Mouse (Mus musculus) neural tube, embryonic 15.5 days (tissue): Measurements from ENCODE around the gene Ninj2. TPM values are rescaled to one million over a fixed set of nuclear protein-coding genes. Genes with fewer than 3 reads are reported as not detected.

Source experiments
- ATAC-seq: fragments of 200-750 bp; cut with Nextera tagmentation; 2 replicates; pipeline ENCODE4 v1.8.0; 2017; ENCODE audit warnings: mild to moderate bottlenecking, moderate TSS enrichment, moderate library complexity; ENCODE audit not compliant: low FRiP score
- H3K27ac ChIP-seq: fragments of 300-500 bp; sonication (generic); replicated peaks from 2 replicates; pipeline ENCODE4 v1.5.1; 2015; ENCODE audit warnings: mild to moderate bottlenecking, inconsistent platforms
- H3K27me3 ChIP-seq: fragments of 300-500 bp; sonication (generic); replicated peaks from 2 replicates; pipeline ENCODE4 v1.6.1; 2015; ENCODE audit warnings: inconsistent platforms
- H3K36me3 ChIP-seq: fragments of 300-500 bp; sonication (generic); 2 replicates; pipeline ENCODE4 v1.6.1; 2015; ENCODE audit warnings: inconsistent platforms
- H3K4me1 ChIP-seq: fragments of 300-500 bp; sonication (generic); 2 replicates; pipeline ENCODE4 v1.6.1; 2015; ENCODE audit warnings: inconsistent platforms
- H3K4me2 ChIP-seq: fragments of 300-500 bp; sonication (generic); 2 replicates; pipeline ENCODE4 v1.6.1; 2015; ENCODE audit warnings: inconsistent platforms, mild to moderate bottlenecking, moderate library complexity
- H3K4me3 ChIP-seq: fragments of 300-500 bp; sonication (generic); replicated peaks from 2 replicates; pipeline ENCODE4 v1.5.1; 2015; ENCODE audit warnings: mild to moderate bottlenecking, inconsistent platforms
- H3K9ac ChIP-seq: fragments of 300-500 bp; sonication (generic); replicated peaks from 2 replicates; pipeline ENCODE4 v1.6.1; 2015; ENCODE audit warnings: mild to moderate bottlenecking, inconsistent platforms
- H3K9me3 ChIP-seq: fragments of 300-500 bp; sonication (generic); replicated peaks from 2 replicates; pipeline ENCODE4 v1.6.1; 2016; ENCODE audit warnings: inconsistent platforms
- WGBS: fragments of 180-500 bp; shearing (Covaris S2); methylation state at CpG from one replicate; pipeline ENCODE4 v1.1.7; 2015; ENCODE audit warnings: mixed read lengths; 5-methylcytosine and 5-hydroxymethylcytosine counted together
- polyA plus RNA-seq: library from polyadenylated mRNA; unstranded; fragments of >200 nt; fragmentation: Nextera tagmentation; extraction: Ambion mirVana; gene quantifications from 2 replicates; pipeline ENCODE4 v1.2.1, GENCODE M21; 2015

Gene Ninj2
- polyA plus RNA-seq, 1 experiment from 2014 or later: 0.19 TPM

DNA sequence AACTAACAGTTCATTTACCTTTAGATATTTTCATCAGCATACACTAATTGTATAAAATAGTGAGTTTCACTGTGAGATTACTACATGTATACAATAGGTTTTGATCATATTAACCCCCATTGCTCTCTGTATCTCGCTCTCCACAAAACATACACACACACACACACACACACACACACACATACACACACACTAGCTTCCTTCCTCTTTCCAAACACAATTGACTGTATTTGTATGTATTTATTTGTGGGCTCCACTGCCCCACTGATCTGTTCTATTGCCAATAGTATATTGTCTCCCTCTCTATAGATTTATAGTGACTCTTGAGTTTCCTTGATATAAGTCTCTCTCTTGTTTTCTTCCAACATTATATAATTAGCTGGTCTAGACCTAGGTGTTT is 2.4 kb downstream of the Ninj2 start:
- Histone ChIP-seq H3K9me3 (no peaks in the 10 kb centered on the region), H3K36me3 (no peaks in the 10 kb centered on the region), H3K4me1 (no peaks in the 10 kb centered on the region), H3K4me3 (no peak overlapping the region), H3K9ac (no peak overlapping the region), H3K27ac (no peak overlapping the region), H3K27me3 (no peaks in the 10 kb centered on the region), H3K4me2 (no peak overlapping the region)
- WGBS: 95% methylated on average over 1 of the region's 1 CpGs
- ATAC-seq: no peak

DNA sequence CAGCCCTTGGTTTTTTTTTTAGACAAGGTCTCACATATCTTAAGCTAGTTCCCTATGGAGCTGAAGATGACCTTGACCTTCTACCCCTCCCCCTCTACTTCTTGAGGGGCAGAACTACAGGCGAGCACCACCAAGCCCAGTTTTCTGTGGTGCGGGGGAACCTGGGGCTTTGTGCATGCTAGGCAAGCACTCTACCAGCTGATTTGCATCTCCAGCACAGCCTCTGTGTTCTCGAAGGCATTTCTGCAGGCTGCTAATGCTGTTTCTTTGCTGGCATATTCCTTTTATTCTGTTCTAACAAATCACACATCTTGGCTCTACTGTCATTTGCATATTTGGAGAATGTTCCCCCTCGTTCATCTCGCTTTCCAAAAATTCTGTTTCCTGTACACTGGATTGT is 6.2 kb downstream of the Ninj2 start:
- Histone ChIP-seq H3K4me2 (no peak overlapping the region), H3K4me3 (no peak overlapping the region), H3K27ac (no peak overlapping the region), H3K9me3 (no peaks in the 10 kb centered on the region), H3K9ac (no peak overlapping the region), H3K4me1 (no peaks in the 10 kb centered on the region), H3K36me3 (no peaks in the 10 kb centered on the region), H3K27me3 (no peaks in the 10 kb centered on the region)
- no peak for ATAC-seq
- 85% methylated on average over 5 of the region's 5 CpGs for WGBS

DNA sequence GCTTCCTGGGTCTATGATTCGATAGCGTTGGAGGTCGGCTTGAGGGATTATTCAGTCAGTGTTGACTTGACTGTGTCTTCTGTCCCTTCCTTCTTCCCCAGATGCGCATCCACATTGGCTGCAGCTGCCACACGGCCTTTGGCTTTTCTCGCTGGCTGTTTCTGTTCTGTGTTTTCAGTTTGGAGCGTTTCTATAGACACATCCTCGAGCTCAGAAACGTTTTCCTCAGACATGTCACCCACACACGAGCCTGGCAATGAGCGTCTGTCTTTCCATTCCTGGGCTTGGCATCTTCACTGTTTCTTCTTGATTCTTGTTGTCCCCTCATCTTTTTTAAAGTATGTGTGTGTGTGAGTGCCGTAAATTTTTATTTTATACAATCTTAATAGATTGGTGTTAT is 8.1 kb downstream of the Ninj2 start:
- Histone ChIP-seq H3K4me3 (no peak overlapping the region), H3K27me3 (no peaks in the 10 kb centered on the region), H3K9me3 (no peaks in the 10 kb centered on the region), H3K27ac (no peak overlapping the region), H3K36me3 (no peaks in the 10 kb centered on the region), H3K4me1 (no peaks in the 10 kb centered on the region), H3K4me2 (no peak overlapping the region), H3K9ac (no peak overlapping the region)
- ATAC-seq: no peak
- WGBS: 79% methylated on average over 12 of the region's 12 CpGs

DNA sequence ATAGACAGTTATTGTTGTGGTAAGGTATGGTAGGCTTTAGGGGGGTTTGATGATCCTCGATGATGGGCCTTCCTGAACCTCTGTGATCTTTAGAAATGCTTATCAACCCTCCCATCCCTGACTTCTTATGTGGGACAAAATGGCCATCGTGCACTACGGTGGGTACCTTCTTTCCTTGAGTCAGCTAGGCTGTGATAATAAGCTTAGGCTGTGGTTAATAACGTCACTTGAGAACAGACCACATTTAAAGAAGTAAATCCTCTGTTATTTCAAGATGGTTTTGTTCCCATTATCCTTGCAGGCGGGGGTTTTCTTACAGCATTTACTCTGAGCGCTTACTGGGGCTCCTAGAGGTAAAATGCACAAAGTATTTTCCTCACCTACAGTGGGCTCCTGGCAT is 8.8 kb downstream of the Ninj2 start:
- Histone ChIP-seq H3K27me3 (no peaks in the 10 kb centered on the region), H3K36me3 (no peaks in the 10 kb centered on the region), H3K9me3 (no peaks in the 10 kb centered on the region), H3K4me3 (no peak overlapping the region), H3K27ac (no peak overlapping the region), H3K4me1 (no peaks in the 10 kb centered on the region), H3K9ac (no peak overlapping the region), H3K4me2 (no peak overlapping the region)
- ATAC-seq: no peak
- WGBS: 91% methylated on average over 6 of the region's 6 CpGs

DNA sequence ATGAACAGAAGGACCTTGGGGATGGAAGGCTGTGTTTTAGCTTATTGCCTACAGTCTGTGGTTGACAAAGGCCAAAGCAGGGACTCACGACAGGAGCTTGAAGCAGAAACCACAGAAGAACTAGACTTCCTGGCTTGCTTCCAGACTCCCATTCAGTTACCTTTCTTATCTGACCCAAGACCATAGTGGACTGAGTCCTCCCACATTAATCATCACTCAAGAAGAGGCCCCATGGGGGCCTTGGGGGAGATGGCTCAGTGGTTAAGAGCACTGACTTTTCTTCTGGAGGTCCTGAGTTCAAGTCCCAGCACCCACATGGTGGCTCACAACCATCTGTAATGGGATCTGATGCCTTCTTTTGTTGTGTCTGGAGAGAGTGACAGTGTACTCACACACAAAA is 10.0 kb downstream of the Ninj2 start:
- no peaks in the 10 kb centered on the region for H3K4me1 ChIP-seq

DNA sequence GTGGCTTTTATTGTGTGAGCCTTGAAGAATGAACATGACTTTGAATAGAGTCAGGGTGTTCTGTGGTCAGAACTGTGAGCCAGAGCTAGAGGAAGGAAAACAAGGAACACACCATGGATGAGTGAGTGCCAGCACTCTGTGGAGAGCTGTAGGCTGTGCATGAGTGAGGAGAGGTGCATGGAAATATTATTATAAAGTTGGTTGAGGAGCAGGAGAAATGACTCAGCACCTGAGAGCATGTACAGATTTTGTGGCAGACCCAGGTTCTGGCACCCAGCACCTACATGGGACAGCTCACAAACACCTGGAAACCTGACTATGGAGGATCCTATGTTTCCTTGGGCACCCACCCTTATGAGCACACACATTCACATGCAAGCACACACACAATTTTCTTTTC is 11.9 kb downstream of the Ninj2 start:
- Histone ChIP-seq H3K9ac (no peak overlapping the region), H3K9me3 (no peaks in the 10 kb centered on the region), H3K27ac (no peak overlapping the region), H3K4me1 (no peaks in the 10 kb centered on the region), H3K4me3 (no peak overlapping the region), H3K4me2 (no peak overlapping the region), H3K27me3 (no peaks in the 10 kb centered on the region), H3K36me3 (no peaks in the 10 kb centered on the region)
- no peak for ATAC-seq

More for the DNA sequence above, 10.0 kb downstream of the Ninj2 start:
- WGBS: 58% methylated on average over 1 of the region's 1 CpGs
- no peak overlapping the region for H3K27ac ChIP-seq
- no peak overlapping the region for H3K9ac ChIP-seq
- no peaks in the 10 kb centered on the region for H3K9me3 ChIP-seq
- no peak overlapping the region for H3K4me3 ChIP-seq
- no peaks in the 10 kb centered on the region for H3K27me3 ChIP-seq
- no peaks in the 10 kb centered on the region for H3K36me3 ChIP-seq
- no peak overlapping the region for H3K4me2 ChIP-seq
- ATAC-seq: no peak

DNA sequence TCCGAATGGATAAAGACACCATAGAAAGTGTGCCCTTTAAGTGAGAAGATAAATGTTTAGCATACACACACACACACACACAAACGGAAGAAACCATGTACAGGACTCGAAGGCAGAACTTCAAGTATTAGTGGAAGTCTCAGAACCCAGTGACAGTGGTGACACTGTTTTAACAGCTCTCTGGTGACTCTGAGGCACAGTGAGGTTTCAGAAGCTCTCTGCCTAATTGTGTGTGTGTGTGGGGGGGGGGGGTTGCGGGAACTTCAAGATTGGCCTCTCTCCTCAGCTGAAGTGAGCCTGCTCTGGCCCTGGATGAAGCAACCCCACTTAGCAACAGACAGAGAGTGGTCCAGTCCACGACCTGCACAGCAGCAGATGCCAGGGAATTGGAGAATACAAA is 14.4 kb downstream of the Ninj2 start:
- no peak overlapping the region for H3K9ac ChIP-seq
- WGBS: 77% methylated on average over 5 of the region's 5 CpGs
- no peaks in the 10 kb centered on the region for H3K9me3 ChIP-seq
- H3K27me3 ChIP-seq: no peaks in the 10 kb centered on the region
- H3K4me3 ChIP-seq: no peak overlapping the region
- H3K4me2 ChIP-seq: no peak overlapping the region
- no peak overlapping the region for H3K27ac ChIP-seq
- H3K36me3 ChIP-seq: no peaks in the 10 kb centered on the region
- ATAC-seq: no peak
- peaks cover 9% of the 10 kb centered on the region for H3K4me1 ChIP-seq

DNA sequence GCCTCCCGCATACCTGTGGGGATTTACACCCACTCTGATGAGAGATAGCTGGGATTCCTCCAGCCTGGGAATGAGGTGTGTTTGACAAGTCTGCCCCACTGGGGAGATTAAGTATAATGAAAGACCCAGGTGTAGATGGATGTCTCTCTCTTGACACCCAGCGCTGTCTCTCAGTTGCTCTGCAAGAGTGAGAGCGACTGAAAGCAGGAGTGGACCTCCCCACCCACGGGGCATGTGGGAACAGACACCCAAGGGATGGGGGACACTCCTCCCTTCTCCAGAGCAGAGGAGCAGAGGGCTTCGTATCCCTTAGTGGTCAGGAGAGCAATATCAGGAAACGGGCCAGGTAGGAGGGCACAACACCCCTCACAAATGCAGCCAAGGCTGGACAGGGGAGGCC is 14.9 kb downstream of the Ninj2 start:
- no peak overlapping the region for H3K4me2 ChIP-seq
- peaks cover 11% of the 10 kb centered on the region for H3K4me1 ChIP-seq
- no peak overlapping the region for H3K27ac ChIP-seq
- WGBS: 73% methylated on average over 6 of the region's 6 CpGs
- H3K4me3 ChIP-seq: no peak overlapping the region
- no peaks in the 10 kb centered on the region for H3K27me3 ChIP-seq
- ATAC-seq: no peak
- H3K9me3 ChIP-seq: no peaks in the 10 kb centered on the region
- H3K9ac ChIP-seq: no peak overlapping the region
- no peaks in the 10 kb centered on the region for H3K36me3 ChIP-seq

DNA sequence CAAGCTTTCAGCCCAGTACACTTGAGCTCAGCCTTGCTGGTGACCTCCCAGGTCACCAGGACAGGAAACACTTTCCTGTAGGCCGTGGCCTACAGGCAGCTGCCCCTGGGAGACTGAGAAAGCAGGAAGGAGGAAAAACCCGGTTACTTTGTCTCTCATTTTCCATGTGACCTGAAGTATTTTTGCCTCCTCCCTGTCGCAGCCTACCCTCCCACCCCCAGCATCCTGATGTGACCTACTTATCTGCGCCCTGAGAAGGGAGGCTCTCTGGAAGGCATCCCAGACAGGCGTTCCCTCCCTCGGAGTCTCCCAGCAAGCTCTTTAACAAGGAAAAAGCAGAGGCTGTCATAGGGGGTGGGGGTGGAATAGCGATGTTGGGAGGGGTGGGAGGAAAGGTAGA is 16.0 kb downstream of the Ninj2 start:
- H3K9me3 ChIP-seq: no peaks in the 10 kb centered on the region
- ATAC-seq: no peak
- H3K36me3 ChIP-seq: no peaks in the 10 kb centered on the region
- H3K9ac ChIP-seq: no peak overlapping the region
- no peaks in the 10 kb centered on the region for H3K27me3 ChIP-seq
- peaks cover 11% of the 10 kb centered on the region for H3K4me1 ChIP-seq
- H3K4me3 ChIP-seq: no peak overlapping the region
- no peak overlapping the region for H3K4me2 ChIP-seq
- 46% methylated on average over 7 of the region's 7 CpGs for WGBS
- H3K27ac ChIP-seq: no peak overlapping the region

DNA sequence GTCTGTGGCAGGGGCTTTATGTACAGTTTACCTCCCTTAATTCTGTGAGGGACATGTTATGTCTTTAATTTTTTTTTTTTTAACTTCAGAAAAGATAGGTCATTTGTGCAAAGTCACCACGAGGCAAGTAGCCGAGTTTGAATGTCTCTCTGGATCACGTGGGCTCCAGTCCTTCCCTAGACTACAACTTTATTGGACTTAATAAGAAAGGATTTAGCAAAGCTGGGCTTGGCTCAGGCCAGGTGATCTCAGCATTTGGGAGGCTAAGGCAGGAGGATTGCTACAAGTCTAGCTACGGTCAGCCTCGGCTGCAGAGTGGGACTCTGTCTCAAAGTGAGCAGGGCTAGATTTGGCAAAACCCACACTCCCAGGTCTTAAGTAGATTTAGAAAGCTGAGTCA is 16.8 kb downstream of the Ninj2 start:
- no peaks in the 10 kb centered on the region for H3K36me3 ChIP-seq
- H3K9me3 ChIP-seq: no peaks in the 10 kb centered on the region
- no peaks in the 10 kb centered on the region for H3K27me3 ChIP-seq
- ATAC-seq: no peak
- H3K9ac ChIP-seq: no peak overlapping the region
- H3K4me1 ChIP-seq: peaks cover 13% of the 10 kb centered on the region
- H3K4me2 ChIP-seq: no peak overlapping the region
- 86% methylated on average over 5 of the region's 5 CpGs for WGBS
- H3K4me3 ChIP-seq: no peak overlapping the region
- H3K27ac ChIP-seq: no peak overlapping the region

DNA sequence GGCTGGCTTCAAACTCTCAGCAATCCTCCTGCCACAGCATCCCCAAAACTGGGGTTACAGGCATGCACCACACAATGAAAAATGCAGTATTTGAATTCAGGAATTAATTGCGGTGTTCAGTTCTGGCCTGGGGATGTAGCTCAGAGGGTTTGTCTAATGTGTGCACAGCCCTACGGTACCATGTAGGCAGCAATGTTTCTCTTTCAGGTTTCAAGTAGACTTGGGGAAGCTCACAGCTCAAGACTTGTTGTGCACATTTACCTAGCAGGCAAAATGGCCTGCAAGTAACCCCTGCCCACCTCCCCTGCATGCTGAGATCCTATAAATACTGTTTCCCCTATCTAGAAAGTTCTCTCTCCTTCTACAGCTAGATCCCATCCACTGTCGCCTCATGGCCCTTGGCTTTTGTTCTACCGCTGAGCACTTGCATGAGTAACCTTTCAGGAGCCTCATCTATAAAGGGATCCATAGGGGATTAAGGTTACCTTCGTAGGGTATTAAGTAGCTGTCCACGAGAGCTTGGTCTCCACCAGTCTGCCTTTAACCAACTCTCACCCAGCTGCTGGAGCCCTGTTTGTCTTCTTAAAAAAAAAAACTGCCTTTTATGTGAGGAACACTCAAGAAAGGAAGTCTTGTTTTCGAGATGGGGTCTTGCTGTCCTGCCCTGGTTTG is 17.7 kb downstream of the Ninj2 start:
- no peak for ATAC-seq
- H3K9me3 ChIP-seq: no peaks in the 10 kb centered on the region
- no peaks in the 10 kb centered on the region for H3K36me3 ChIP-seq
- no peak overlapping the region for H3K4me2 ChIP-seq
- H3K4me3 ChIP-seq: no peak overlapping the region
- H3K4me1 ChIP-seq: peaks cover 14% of the 10 kb centered on the region
- WGBS: 84% methylated on average over 7 of the region's 7 CpGs
- H3K27me3 ChIP-seq: no peaks in the 10 kb centered on the region
- no peak overlapping the region for H3K9ac ChIP-seq
- no peak overlapping the region for H3K27ac ChIP-seq

DNA sequence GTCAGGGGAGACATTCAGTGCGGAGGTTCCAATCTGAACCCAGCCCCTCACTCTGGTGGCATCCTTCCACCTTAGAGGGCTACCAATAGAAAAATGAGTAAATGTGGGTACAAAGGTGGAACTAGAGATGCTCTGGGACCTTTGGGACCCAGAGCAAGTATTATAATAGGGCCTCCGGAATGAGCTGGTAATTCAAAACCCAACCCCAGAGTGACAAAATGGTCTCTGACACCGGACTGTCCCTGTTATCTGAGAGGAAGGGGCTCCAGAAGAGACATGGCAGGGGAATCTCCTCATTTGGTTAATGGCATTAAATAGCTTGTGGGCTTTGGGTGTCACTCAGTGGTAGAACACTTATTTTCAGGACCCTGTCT is 18.2 kb downstream of the Ninj2 start:
- H3K36me3 ChIP-seq: no peaks in the 10 kb centered on the region
- H3K9me3 ChIP-seq: no peaks in the 10 kb centered on the region
- H3K27ac ChIP-seq: no peak overlapping the region
- no peak for ATAC-seq
- H3K4me2 ChIP-seq: no peak overlapping the region
- 89% methylated on average over 3 of the region's 3 CpGs for WGBS
- H3K4me1 ChIP-seq: peaks cover 14% of the 10 kb centered on the region
- H3K27me3 ChIP-seq: no peaks in the 10 kb centered on the region
- no peak overlapping the region for H3K9ac ChIP-seq
- H3K4me3 ChIP-seq: no peak overlapping the region
